Mouse (Mus musculus) liver, embryonic 13.5 days (tissue): ENCODE data around the gene Ptpn13. TPM values are rescaled to one million over a fixed set of nuclear protein-coding genes. Genes with fewer than 3 reads are reported as not detected.

ENCODE experiments used
- ATAC-seq: fragments of 200-750 bp; cut with Nextera tagmentation; 2 replicates; pipeline ENCODE4 v1.8.0; 2017; ENCODE audit warnings: low read depth, mild to moderate bottlenecking, moderate number of reproducible peaks, moderate library complexity
- DNase-seq: peaks from one replicate; pipeline ENCODE4 v3.0.0; 2022
- H3K27ac ChIP-seq: fragments of 300-500 bp; sonication (generic); 2 replicates; pipeline ENCODE4 v1.5.1; 2015; ENCODE audit warnings: moderate library complexity, mild to moderate bottlenecking, inconsistent platforms
- H3K27me3 ChIP-seq: fragments of 300-500 bp; sonication (generic); 2 replicates; pipeline ENCODE4 v1.6.1; 2015; ENCODE audit warnings: mild to moderate bottlenecking, inconsistent platforms
- H3K36me3 ChIP-seq: fragments of 300-500 bp; sonication (generic); 2 replicates; pipeline ENCODE4 v1.6.1; 2015; ENCODE audit warnings: mild to moderate bottlenecking, inconsistent platforms
- H3K4me1 ChIP-seq: fragments of 300-500 bp; sonication (generic); replicated peaks from 2 replicates; pipeline ENCODE4 v1.6.1; 2015; ENCODE audit warnings: inconsistent platforms
- H3K4me2 ChIP-seq: fragments of 300-500 bp; sonication (generic); 2 replicates; pipeline ENCODE4 v1.6.1; 2015; ENCODE audit warnings: inconsistent platforms, mild to moderate bottlenecking, moderate library complexity
- H3K4me3 ChIP-seq: fragments of 300-500 bp; sonication (generic); replicated peaks from 2 replicates; pipeline ENCODE4 v1.5.1; 2015; ENCODE audit warnings: mild to moderate bottlenecking, inconsistent platforms
- H3K9ac ChIP-seq: fragments of 300-500 bp; sonication (generic); 2 replicates; pipeline ENCODE4 v1.6.1; 2015; ENCODE audit warnings: mild to moderate bottlenecking, inconsistent platforms
- H3K9me3 ChIP-seq: fragments of 300-500 bp; sonication (generic); replicated peaks from 2 replicates; pipeline ENCODE4 v1.6.1; 2016; ENCODE audit warnings: inconsistent platforms
- WGBS: fragments of 180-500 bp; shearing (Covaris S2); methylation state at CpG from one replicate; pipeline ENCODE4 v1.1.7; 2015; ENCODE audit not compliant: insufficient replicate concordance; 5-methylcytosine and 5-hydroxymethylcytosine counted together
- polyA plus RNA-seq: library from polyadenylated mRNA; unstranded; fragments of >200 nt; fragmentation: Nextera tagmentation; extraction: Ambion mirVana; gene quantifications from 2 replicates; pipeline ENCODE4 v1.2.1, GENCODE M21; 2015

The Ptpn13 gene
- polyA plus RNA-seq, 1 experiment from 2014 or later = 0.99 TPM

GRCm38 (mm10) chr5:103393752-103394151, 31.2 kb upstream of the Ptpn13 start:
- no peak overlapping the region for H3K4me2 ChIP-seq
- H3K9ac ChIP-seq = no peak overlapping the region
- no peak overlapping the region for H3K4me3 ChIP-seq
- WGBS = 74% methylated on average over 16 of the region's 16 CpGs
- H3K9me3 ChIP-seq = no peaks in the 10 kb centered on the region
- H3K27ac ChIP-seq = no peak overlapping the region
- H3K4me1 ChIP-seq = no peaks in the 10 kb centered on the region
- H3K27me3 ChIP-seq = 0 out of 2 replicates have a peak, but pooled peaks cover 3% of the 10 kb centered on the region
- no peak for ATAC-seq
- no peaks in the 10 kb centered on the region for H3K36me3 ChIP-seq
- no peak for DNase-seq

- Histone ChIP-seq H3K4me1 (no peaks in the 10 kb centered on the region), H3K9me3 (no peaks in the 10 kb centered on the region), H3K9ac (no peak overlapping the region), H3K4me3 (no peak overlapping the region), H3K4me2 (no peak overlapping the region), H3K27ac (no peak overlapping the region), H3K27me3 (0 out of 2 replicates have a peak, but pooled peaks cover 3% of the 10 kb centered on the region), H3K36me3 (no peaks in the 10 kb centered on the region)
- 84% methylated on average over 5 of the region's 5 CpGs for WGBS
- no peak for DNase-seq
- no peak for ATAC-seq
Measured at GRCm38 (mm10) chr5:103395683-103396082, 29.3 kb upstream of the Ptpn13 start.

GRCm38 (mm10) chr5:103397429-103397828, 27.6 kb upstream of the Ptpn13 start:
- Histone ChIP-seq H3K4me1 (no peaks in the 10 kb centered on the region), H3K27ac (no peak overlapping the region), H3K9me3 (no peaks in the 10 kb centered on the region), H3K4me3 (no peak overlapping the region), H3K27me3 (0 out of 2 replicates have a peak, but pooled peaks cover 3% of the 10 kb centered on the region), H3K36me3 (no peaks in the 10 kb centered on the region), H3K9ac (no peak overlapping the region), H3K4me2 (no peak overlapping the region)
- 64% methylated on average over 4 of the region's 4 CpGs for WGBS
- DNase-seq (no peak), ATAC-seq (no peak)

- 68% methylated on average over 12 of the region's 12 CpGs for WGBS
- H3K4me2 ChIP-seq = no peak overlapping the region
- ATAC-seq (no peak), DNase-seq (no peak)
- no peaks in the 10 kb centered on the region for H3K27me3 ChIP-seq
- no peaks in the 10 kb centered on the region for H3K36me3 ChIP-seq
- H3K9me3 ChIP-seq = no peaks in the 10 kb centered on the region
- H3K27ac ChIP-seq = no peak overlapping the region
- no peaks in the 10 kb centered on the region for H3K4me1 ChIP-seq
- no peak overlapping the region for H3K4me3 ChIP-seq
- no peak overlapping the region for H3K9ac ChIP-seq
Measured at GRCm38 (mm10) chr5:103404213-103404968, 20.6 kb upstream of the Ptpn13 start.

- Histone ChIP-seq H3K9me3 (no peaks in the 10 kb centered on the region), H3K4me2 (no peak overlapping the region), H3K4me3 (no peak overlapping the region), H3K9ac (no peak overlapping the region), H3K4me1 (no peaks in the 10 kb centered on the region), H3K27me3 (no peaks in the 10 kb centered on the region), H3K27ac (no peak overlapping the region), H3K36me3 (no peaks in the 10 kb centered on the region)
- DNase-seq (no peak), ATAC-seq (no peak)
- WGBS = 61% methylated on average over 2 of the region's 2 CpGs
Measured at GRCm38 (mm10) chr5:103405921-103406320, 19.1 kb upstream of the Ptpn13 start.

- no peak overlapping the region for H3K4me3 ChIP-seq
- ATAC-seq (no peak), DNase-seq (no peak)
- no peak overlapping the region for H3K27ac ChIP-seq
- H3K4me1 ChIP-seq = no peaks in the 10 kb centered on the region
- WGBS = 64% methylated on average over 10 of the region's 10 CpGs
- H3K27me3 ChIP-seq = no peaks in the 10 kb centered on the region
- H3K36me3 ChIP-seq = no peaks in the 10 kb centered on the region
- H3K4me2 ChIP-seq = no peak overlapping the region
- H3K9me3 ChIP-seq = no peaks in the 10 kb centered on the region
- H3K9ac ChIP-seq = no peak overlapping the region
Measured at GRCm38 (mm10) chr5:103412020-103412747, 12.8 kb upstream of the Ptpn13 start.

- Histone ChIP-seq H3K36me3 (no peaks in the 10 kb centered on the region), H3K4me2 (no peak overlapping the region), H3K4me3 (no peak overlapping the region), H3K9me3 (no peaks in the 10 kb centered on the region), H3K27ac (no peak overlapping the region), H3K9ac (no peak overlapping the region), H3K4me1 (no peaks in the 10 kb centered on the region), H3K27me3 (no peaks in the 10 kb centered on the region)
- WGBS = 62% methylated on average over 3 of the region's 3 CpGs
- ATAC-seq = no peak
- DNase-seq = no peak
Measured at GRCm38 (mm10) chr5:103414542-103414941, 10.4 kb upstream of the Ptpn13 start.

GRCm38 (mm10) chr5:103418009-103418408, 7.0 kb upstream of the Ptpn13 start:
- Histone ChIP-seq H3K9ac (no peak overlapping the region), H3K4me1 (peaks cover 14% of the 10 kb centered on the region), H3K27me3 (no peaks in the 10 kb centered on the region; the same call in 1 of the 2 replicates), H3K4me2 (no peak overlapping the region), H3K9me3 (no peaks in the 10 kb centered on the region), H3K4me3 (no peak overlapping the region), H3K27ac (no peak overlapping the region), H3K36me3 (no peaks in the 10 kb centered on the region)
- ATAC-seq (no peak), DNase-seq (no peak)
- 74% methylated on average over 9 of the region's 9 CpGs for whole genome bisulfite sequencing

- WGBS = 58% methylated on average over 3 of the region's 3 CpGs
- H3K9ac ChIP-seq = no peak overlapping the region
- peaks cover 20% of the 10 kb centered on the region for H3K4me1 ChIP-seq
- DNase-seq = no peak
- H3K36me3 ChIP-seq = no peaks in the 10 kb centered on the region
- ATAC-seq = no peak
- H3K4me3 ChIP-seq = no peak overlapping the region
- H3K27me3 ChIP-seq = peaks cover 3% of the 10 kb centered on the region; the same call in 1 of the 2 replicates
- H3K4me2 ChIP-seq = no peak overlapping the region
- no peaks in the 10 kb centered on the region for H3K9me3 ChIP-seq
- no peak overlapping the region for H3K27ac ChIP-seq
Measured at GRCm38 (mm10) chr5:103418886-103419285, 6.1 kb upstream of the Ptpn13 start.

- H3K9me3 ChIP-seq = no peaks in the 10 kb centered on the region
- H3K4me2 ChIP-seq = no peak overlapping the region
- no peak overlapping the region for H3K27ac ChIP-seq
- peaks cover 36% of the 10 kb centered on the region for H3K4me1 ChIP-seq
- DNase-seq (no peak), ATAC-seq (no peak)
- H3K9ac ChIP-seq = no peak overlapping the region
- 39% methylated on average over 10 of the region's 10 CpGs for WGBS
- peaks cover 16% of the 10 kb centered on the region for H3K27me3 ChIP-seq
- H3K4me3 ChIP-seq = no peak overlapping the region
- no peaks in the 10 kb centered on the region for H3K36me3 ChIP-seq
Measured at GRCm38 (mm10) chr5:103420568-103420967, 4.4 kb upstream of the Ptpn13 start.

GRCm38 (mm10) chr5:103422609-103423008, 2.4 kb upstream of the Ptpn13 start:
- H3K27ac ChIP-seq = no peak overlapping the region
- peaks cover 50% of the 10 kb centered on the region for H3K4me1 ChIP-seq
- no peaks in the 10 kb centered on the region for H3K9me3 ChIP-seq
- no peak for DNase-seq
- no peaks in the 10 kb centered on the region for H3K36me3 ChIP-seq
- 66% methylated on average over 6 of the region's 6 CpGs for WGBS
- H3K27me3 ChIP-seq = peaks cover 29% of the 10 kb centered on the region
- H3K9ac ChIP-seq = no peak overlapping the region
- ATAC-seq = no peak
- no peak overlapping the region for H3K4me3 ChIP-seq
- no peak overlapping the region for H3K4me2 ChIP-seq
